Mouse (Mus musculus) right cerebral cortex, postnatal 25 days (tissue): ENCODE data around the gene Gmps.

Experiments
- DNase-seq: peaks from one replicate; pipeline ENCODE4 v3.0.0; 2022

Gmps gene

GRCm38 (mm10) chr3:63975955-63976908, at the start of gene Gmps:
Gene Gmps, plus strand, starts transcription at chr3:63976106.
- DNase-seq = peak; percentile 89

- peak; percentile 89 for DNase-seq
Observed at GRCm38 (mm10) chr3:63928878-63929859, 46.7 kb upstream of the Gmps start, which contains the start of gene E130311K13Rik. Gene E130311K13Rik, minus strand, starts transcription at chr3:63929472.

- no peak for DNase-seq
Observed at GRCm38 (mm10) chr3:63938928-63939327, 37.0 kb upstream of the Gmps start.

- peak; percentile 28 for DNase-seq
Observed at GRCm38 (mm10) chr3:63941204-63941850, 34.6 kb upstream of the Gmps start.

- no peak for DNase-seq
Observed at GRCm38 (mm10) chr3:63949837-63950236, 26.1 kb upstream of the Gmps start.

GRCm38 (mm10) chr3:63963421-63964099, 12.3 kb upstream of the Gmps start:
- peak; percentile 5 for DNase-seq

GRCm38 (mm10) chr3:63964100-63964921, 11.6 kb upstream of the Gmps start, which contains the start of gene Slc33a1:
Gene Slc33a1, minus strand, starts transcription at chr3:63964768.
- peak; percentile 98 for DNase-seq

GRCm38 (mm10) chr3:63964922-63965249, 11.0 kb upstream of the Gmps start:
- no peak for DNase-seq

- no peak for DNase-seq
Observed at GRCm38 (mm10) chr3:63965929-63966328, 10.0 kb upstream of the Gmps start.

GRCm38 (mm10) chr3:63977895-63978294, 2.0 kb downstream of the Gmps start:
- DNase-seq = no peak

- DNase-seq = no peak
Observed at GRCm38 (mm10) chr3:63986656-63987055, 10.8 kb downstream of the Gmps start.

- DNase-seq = no peak
Observed at GRCm38 (mm10) chr3:63988722-63989440, 13.0 kb downstream of the Gmps start.

GRCm38 (mm10) chr3:64021436-64021835, 45.5 kb downstream of the Gmps start:
- no peak for DNase-seq

GRCm38 (mm10) chr3:64021867-64022266, 46.0 kb downstream of the Gmps start:
- no peak for DNase-seq

GRCm38 (mm10) chr3:64029846-64030245, 53.9 kb downstream of the Gmps start:
- no peak for DNase-seq

- no peak for DNase-seq
Observed at GRCm38 (mm10) chr3:64038136-64038841, 62.4 kb downstream of the Gmps start.

GRCm38 (mm10) chr3:64039818-64040784, 64.2 kb downstream of the Gmps start:
- DNase-seq = peak; percentile 81
